Mouse (Mus musculus): ENCODE measurements around the gene Spta1. TPM values are rescaled to one million over a fixed set of nuclear protein-coding genes. Genes with fewer than 3 reads are reported as not detected.

The Spta1 gene
- polyA plus RNA-seq, 1 experiment from 2014 or later: 0.12 TPM

GRCm38 (mm10) chr1:174204699-174205098 lies 32.1 kb downstream of the Spta1 start:
- no peaks in the 10 kb centered on the region for H3K36me3 ChIP-seq
- no peaks in the 10 kb centered on the region for H3K9me3 ChIP-seq
- no peak overlapping the region for H3K4me3 ChIP-seq (replicated peaks)
- ATAC-seq: no peak
- no peaks in the 10 kb centered on the region for H3K27me3 ChIP-seq
- no peak overlapping the region for H3K4me2 ChIP-seq (replicated peaks)
- WGBS: 87% methylated on average over 7 of the region's 7 CpGs
- H3K9ac ChIP-seq (replicated peaks): no peak overlapping the region
- no peak overlapping the region for H3K27ac ChIP-seq
- no peaks in the 10 kb centered on the region for H3K4me1 ChIP-seq (replicated peaks)

- H3K27ac ChIP-seq: no peak overlapping the region
- ATAC-seq: no peak
- 80% methylated on average over 5 of the region's 5 CpGs for WGBS
- no peaks in the 10 kb centered on the region for H3K4me1 ChIP-seq (replicated peaks)
- H3K4me2 ChIP-seq (replicated peaks): no peak overlapping the region
- no peak overlapping the region for H3K4me3 ChIP-seq (replicated peaks)
- no peaks in the 10 kb centered on the region for H3K9me3 ChIP-seq
- no peak overlapping the region for H3K9ac ChIP-seq (replicated peaks)
- no peaks in the 10 kb centered on the region for H3K27me3 ChIP-seq
- no peaks in the 10 kb centered on the region for H3K36me3 ChIP-seq
Observed at GRCm38 (mm10) chr1:174212286-174212685, 39.7 kb downstream of the Spta1 start.

GRCm38 (mm10) chr1:174215270-174216038 lies 42.9 kb downstream of the Spta1 start:
- no peak overlapping the region for H3K4me3 ChIP-seq (replicated peaks)
- H3K9me3 ChIP-seq: no peaks in the 10 kb centered on the region
- H3K27me3 ChIP-seq: no peaks in the 10 kb centered on the region
- H3K9ac ChIP-seq (replicated peaks): no peak overlapping the region
- H3K4me1 ChIP-seq (replicated peaks): no peaks in the 10 kb centered on the region
- no peak overlapping the region for H3K4me2 ChIP-seq (replicated peaks)
- no peak for ATAC-seq
- no peaks in the 10 kb centered on the region for H3K36me3 ChIP-seq
- WGBS: 83% methylated on average over 8 of the region's 8 CpGs
- H3K27ac ChIP-seq: no peak overlapping the region

- Histone ChIP-seq H3K27ac (no peak overlapping the region), H3K4me2 (replicated peaks) (no peak overlapping the region), H3K9me3 (no peaks in the 10 kb centered on the region), H3K36me3 (no peaks in the 10 kb centered on the region), H3K4me1 (replicated peaks) (no peaks in the 10 kb centered on the region), H3K27me3 (no peaks in the 10 kb centered on the region), H3K9ac (replicated peaks) (no peak overlapping the region), H3K4me3 (replicated peaks) (no peak overlapping the region)
- ATAC-seq: no peak
- WGBS: 92% methylated on average over 7 of the region's 8 CpGs
Observed at GRCm38 (mm10) chr1:174216528-174217204, 44.1 kb downstream of the Spta1 start.

GRCm38 (mm10) chr1:174239916-174240315 lies 67.3 kb downstream of the Spta1 start:
- no peak overlapping the region for H3K9ac ChIP-seq (replicated peaks)
- no peak overlapping the region for H3K27ac ChIP-seq
- H3K4me3 ChIP-seq (replicated peaks): no peak overlapping the region
- no peak for ATAC-seq
- no peaks in the 10 kb centered on the region for H3K9me3 ChIP-seq
- H3K4me2 ChIP-seq (replicated peaks): no peak overlapping the region
- WGBS: 96% methylated on average over 4 of the region's 4 CpGs
- H3K27me3 ChIP-seq: no peaks in the 10 kb centered on the region
- no peaks in the 10 kb centered on the region for H3K36me3 ChIP-seq
- no peaks in the 10 kb centered on the region for H3K4me1 ChIP-seq (replicated peaks)

- ATAC-seq: no peak
- H3K4me2 ChIP-seq (replicated peaks): no peak overlapping the region
Observed at GRCm38 (mm10) chr1:174244621-174245020, 72.0 kb downstream of the Spta1 start.

GRCm38 (mm10) chr1:174246080-174246479 lies 73.5 kb downstream of the Spta1 start:
- Histone ChIP-seq H3K9me3 (no peaks in the 10 kb centered on the region), H3K4me2 (replicated peaks) (no peak overlapping the region), H3K4me3 (replicated peaks) (no peak overlapping the region), H3K27ac (no peak overlapping the region), H3K9ac (replicated peaks) (no peak overlapping the region), H3K4me1 (replicated peaks) (no peaks in the 10 kb centered on the region), H3K36me3 (no peaks in the 10 kb centered on the region), H3K27me3 (no peaks in the 10 kb centered on the region)
- 97% methylated on average over 1 of the region's 1 CpGs for WGBS
- no peak for ATAC-seq

More at GRCm38 (mm10) chr1:174244621-174245020, 72.0 kb downstream of the Spta1 start:
- no peaks in the 10 kb centered on the region for H3K27me3 ChIP-seq
- no peaks in the 10 kb centered on the region for H3K9me3 ChIP-seq
- WGBS: 91% methylated on average over 2 of the region's 2 CpGs
- H3K9ac ChIP-seq (replicated peaks): no peak overlapping the region
- H3K4me3 ChIP-seq (replicated peaks): no peak overlapping the region
- no peak overlapping the region for H3K27ac ChIP-seq
- no peaks in the 10 kb centered on the region for H3K36me3 ChIP-seq
- H3K4me1 ChIP-seq (replicated peaks): no peaks in the 10 kb centered on the region

GRCm38 (mm10) chr1:174247170-174247569 lies 74.6 kb downstream of the Spta1 start:
- no peak for ATAC-seq
- H3K4me1 ChIP-seq (replicated peaks): no peaks in the 10 kb centered on the region
- H3K9me3 ChIP-seq: no peaks in the 10 kb centered on the region
- no peak overlapping the region for H3K27ac ChIP-seq
- 75% methylated on average over 6 of the region's 6 CpGs for WGBS
- H3K4me2 ChIP-seq (replicated peaks): no peak overlapping the region
- H3K36me3 ChIP-seq: no peaks in the 10 kb centered on the region
- H3K4me3 ChIP-seq (replicated peaks): no peak overlapping the region
- H3K27me3 ChIP-seq: no peaks in the 10 kb centered on the region
- no peak overlapping the region for H3K9ac ChIP-seq (replicated peaks)

- Histone ChIP-seq H3K4me3 (replicated peaks) (no peak overlapping the region), H3K27ac (no peak overlapping the region), H3K36me3 (no peaks in the 10 kb centered on the region), H3K4me2 (replicated peaks) (no peak overlapping the region), H3K9ac (replicated peaks) (no peak overlapping the region), H3K9me3 (no peaks in the 10 kb centered on the region), H3K27me3 (no peaks in the 10 kb centered on the region), H3K4me1 (replicated peaks) (no peaks in the 10 kb centered on the region)
- WGBS: 94% methylated on average over 2 of the region's 2 CpGs
- ATAC-seq: no peak
Observed at GRCm38 (mm10) chr1:174250376-174250775, 77.8 kb downstream of the Spta1 start.

GRCm38 (mm10) chr1:174251961-174252360 lies 79.4 kb downstream of the Spta1 start, which contains the start of gene Olfr419:
Gene Olfr419 (minus strand): TSS chr1:174252061.
- H3K27ac ChIP-seq: no peak within 1 kb of the TSS
- no peak within 1 kb of the TSS for H3K9ac ChIP-seq (replicated peaks)
- no peaks in the 10 kb centered on the region for H3K4me1 ChIP-seq (replicated peaks)
- WGBS: 86% methylated on average over 3 of the region's 3 CpGs
- no peak for ATAC-seq
- H3K4me2 ChIP-seq (replicated peaks): no peak within 1 kb of the TSS
- no peaks in the 10 kb centered on the region for H3K27me3 ChIP-seq
- no peaks in the 10 kb centered on the region for H3K9me3 ChIP-seq
- no peak within 1 kb of the TSS for H3K4me3 ChIP-seq (replicated peaks)
- no peaks in the 10 kb centered on the region for H3K36me3 ChIP-seq

- Histone ChIP-seq H3K36me3 (no peaks in the 10 kb centered on the region), H3K9ac (replicated peaks) (no peak overlapping the region), H3K27me3 (no peaks in the 10 kb centered on the region), H3K4me3 (replicated peaks) (no peak overlapping the region), H3K4me1 (replicated peaks) (no peaks in the 10 kb centered on the region), H3K4me2 (replicated peaks) (no peak overlapping the region), H3K9me3 (no peaks in the 10 kb centered on the region), H3K27ac (no peak overlapping the region)
- no peak for ATAC-seq
- WGBS: 81% methylated on average over 4 of the region's 4 CpGs
Observed at GRCm38 (mm10) chr1:174267816-174268215, 95.2 kb downstream of the Spta1 start.

GRCm38 (mm10) chr1:174269162-174269561 lies 96.6 kb downstream of the Spta1 start:
- Histone ChIP-seq H3K4me3 (replicated peaks) (no peak overlapping the region), H3K4me2 (replicated peaks) (no peak overlapping the region), H3K27me3 (no peaks in the 10 kb centered on the region), H3K9ac (replicated peaks) (no peak overlapping the region), H3K36me3 (no peaks in the 10 kb centered on the region), H3K27ac (no peak overlapping the region), H3K9me3 (no peaks in the 10 kb centered on the region), H3K4me1 (replicated peaks) (no peaks in the 10 kb centered on the region)
- ATAC-seq: no peak
- 82% methylated on average over 4 of the region's 4 CpGs for WGBS

All from midbrain, embryonic 13.5 days (tissue).